Mouse (Mus musculus) hindlimb bud, embryonic 11.5 days (tissue): Measurements from ENCODE around the gene Fxn.

Experiments used
- DNase-seq: peaks from one replicate; pipeline ENCODE4 v3.0.0-alpha.2; 2012; ENCODE audit warnings: low read depth, low spot score; ENCODE audit errors: extremely low spot score

Gene Fxn

DNA sequence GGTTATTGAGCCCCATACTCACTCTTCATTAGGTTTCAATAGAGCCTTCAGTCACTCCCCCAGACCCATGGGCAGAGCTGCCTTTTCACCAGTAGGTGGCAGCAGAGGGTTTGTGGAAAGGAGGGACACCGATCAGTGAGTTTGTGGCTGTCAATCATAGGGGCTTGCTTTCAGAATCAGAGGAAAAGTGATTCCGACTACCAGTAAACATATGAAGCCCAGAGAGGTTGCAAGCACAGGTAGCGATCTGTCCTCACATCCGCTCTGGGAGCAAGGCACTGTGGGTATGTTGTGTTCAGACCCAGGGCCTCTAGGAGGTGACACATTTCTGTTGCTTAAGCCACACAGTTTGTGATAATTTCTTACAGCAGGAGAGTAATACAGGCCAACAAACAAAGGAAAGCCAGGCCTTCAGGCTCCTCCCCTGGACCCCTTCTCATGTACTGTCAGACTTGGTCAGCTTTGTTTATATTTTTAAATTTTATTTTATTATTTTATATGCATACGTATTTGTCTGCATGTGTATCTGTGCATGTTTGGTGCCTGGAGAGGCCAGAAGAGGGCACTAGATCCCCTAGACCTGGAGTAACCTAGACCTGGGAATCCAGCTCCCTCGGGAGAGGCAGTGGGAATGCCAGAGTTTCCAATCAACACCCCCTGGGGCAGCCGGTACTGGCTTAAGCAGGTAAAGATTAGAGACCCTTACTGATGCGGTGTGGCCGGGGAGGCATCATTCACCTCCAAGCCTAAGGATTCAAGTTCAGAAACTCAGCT lies 20.8 kb upstream of the Fxn start:
- DNase-seq = peak; percentile 80

DNA sequence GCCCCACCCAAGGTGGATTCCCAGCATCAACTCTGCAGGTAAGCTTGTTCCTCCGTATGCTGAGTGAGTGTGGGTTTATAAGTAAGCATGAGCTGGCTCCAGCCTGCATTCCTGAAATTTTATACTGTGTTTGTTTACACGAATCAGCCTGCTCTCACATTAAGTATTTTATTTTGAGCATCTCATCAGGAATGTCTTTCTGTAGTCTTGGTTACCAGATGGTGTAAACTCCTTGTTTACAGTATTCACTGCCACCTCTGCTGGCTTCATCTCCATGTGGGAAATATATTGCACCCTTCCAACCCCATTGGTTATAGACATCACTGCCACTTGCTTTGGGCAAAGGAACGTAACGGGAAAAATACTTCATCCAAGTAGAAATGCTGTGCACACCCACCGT lies 13.1 kb upstream of the Fxn start:
- DNase-seq = no peak

- no peak for DNase-seq
Observed at GRCm38 (mm10) chr19:24284187-24284586, 3.8 kb upstream of the Fxn start.

DNA sequence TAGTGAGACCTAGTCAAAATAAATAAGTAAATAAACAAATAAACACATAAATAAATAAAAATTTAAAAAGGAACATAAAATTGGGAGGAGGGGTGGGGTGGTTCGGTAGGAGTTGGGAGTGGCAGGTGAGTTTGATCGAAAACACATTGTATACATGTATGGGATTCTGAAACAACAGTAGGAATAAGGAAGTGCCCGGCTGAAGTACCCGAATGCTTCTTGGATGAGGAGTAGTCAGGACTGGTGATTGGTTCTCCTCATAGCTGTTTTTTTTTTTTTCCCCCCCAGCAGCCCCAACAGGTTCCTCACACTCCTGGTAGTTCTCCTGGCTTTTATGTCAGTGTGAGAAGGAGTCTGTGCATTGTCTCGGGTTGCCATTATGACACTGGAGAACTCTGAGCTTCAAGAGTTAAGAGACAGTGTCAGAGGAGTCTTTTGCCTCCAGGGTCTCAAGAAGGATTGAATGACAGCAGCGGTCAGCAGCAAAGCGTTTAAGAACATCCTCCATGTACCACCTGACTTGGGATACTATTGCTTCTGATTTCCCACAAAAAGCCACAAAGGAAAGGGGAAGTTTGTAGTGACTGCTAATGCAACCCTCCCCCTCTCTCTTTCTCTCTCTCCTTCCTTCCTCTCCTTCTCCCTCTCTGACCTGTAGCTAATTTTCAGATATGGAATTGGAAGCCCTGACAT lies 1.0 kb upstream of the Fxn start:
- no peak for DNase-seq

DNA sequence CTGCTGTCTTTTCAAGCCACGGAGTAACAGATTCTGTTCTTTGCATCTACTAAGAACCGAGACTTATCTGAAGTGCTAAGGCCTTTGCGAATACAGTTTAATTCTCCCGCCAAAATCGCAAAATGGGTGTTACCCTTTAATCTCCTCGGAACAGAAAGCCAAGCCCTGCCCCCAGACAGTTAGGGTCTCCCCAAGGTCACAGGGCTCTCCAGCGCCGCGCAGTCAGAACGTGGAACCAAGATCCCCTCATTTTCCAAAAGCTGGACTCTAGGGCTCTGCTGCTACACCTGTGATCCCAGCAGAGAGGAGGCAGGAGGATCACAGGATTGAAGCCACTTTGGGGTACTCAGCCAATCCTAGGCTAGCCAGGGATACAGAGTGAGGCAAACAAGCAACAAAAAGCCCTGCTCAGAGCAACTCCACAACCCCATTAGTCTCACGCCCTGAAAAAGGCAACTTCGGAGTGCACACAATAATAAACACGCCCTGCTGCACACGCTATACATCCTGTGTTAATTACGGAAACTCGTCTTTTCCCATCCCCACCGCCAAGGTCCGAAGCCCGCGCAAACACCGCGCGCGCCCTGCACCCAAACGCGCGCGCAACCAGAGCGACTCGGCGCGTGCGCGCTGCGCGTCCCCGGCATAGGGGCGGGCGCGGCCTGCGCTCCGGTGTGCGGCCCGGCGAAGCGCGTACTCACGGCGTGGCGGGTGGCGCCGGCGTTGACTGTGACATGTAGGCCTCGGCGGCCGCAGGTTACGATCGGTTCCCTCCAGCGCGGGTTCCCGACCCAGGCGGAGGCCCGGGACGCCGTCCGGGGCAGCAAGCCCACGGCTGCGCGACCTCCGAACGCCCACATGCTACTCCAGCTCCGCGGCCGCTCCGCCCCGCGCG lies 452 bp downstream of the Fxn start:
- no peak for DNase-seq

GRCm38 (mm10) chr19:24278859-24279258 lies 1.5 kb downstream of the Fxn start:
- DNase-seq = no peak

DNA sequence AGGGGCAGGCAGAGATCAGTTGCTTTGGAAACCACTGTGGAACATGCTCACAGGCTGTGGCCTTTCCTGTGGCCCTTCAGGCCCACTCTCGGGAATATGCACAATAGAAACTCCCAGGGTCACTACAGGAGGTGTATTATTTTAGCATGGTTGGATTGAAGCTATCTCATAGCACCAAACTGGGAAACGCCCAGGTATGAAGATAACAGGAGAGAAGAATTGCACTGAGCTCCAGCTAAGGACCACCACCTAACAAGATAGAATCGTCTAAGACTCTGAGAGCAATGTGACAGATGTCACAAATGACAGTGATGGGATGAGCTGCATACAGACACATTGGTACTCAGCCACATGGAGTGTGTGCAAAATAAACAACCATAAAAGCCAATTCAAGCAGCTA lies 6.1 kb downstream of the Fxn start:
- no peak for DNase-seq

GRCm38 (mm10) chr19:24271746-24272426 lies 8.5 kb downstream of the Fxn start:
- peak; percentile 73 for DNase-seq

DNA sequence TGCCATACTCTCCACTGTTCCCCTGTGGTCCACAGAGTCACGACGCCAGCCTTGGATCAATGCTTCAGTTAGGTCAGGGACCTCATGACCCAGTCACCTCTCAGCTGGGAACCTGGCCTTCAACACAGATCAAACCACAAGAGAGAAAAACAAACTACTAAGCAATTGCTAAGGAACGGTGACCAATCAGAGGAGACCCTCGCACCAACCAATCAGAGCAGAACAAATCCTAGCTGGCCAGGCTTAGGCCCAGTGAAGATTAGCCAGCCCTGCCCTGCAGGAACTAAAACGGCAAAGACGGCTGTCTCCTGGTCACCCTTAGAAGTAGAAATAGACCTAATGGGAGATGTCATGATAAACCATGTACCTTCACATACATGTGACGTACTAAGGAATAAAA lies 9.1 kb downstream of the Fxn start:
- DNase-seq = no peak

- DNase-seq = no peak
Observed at GRCm38 (mm10) chr19:24268531-24268930, 11.9 kb downstream of the Fxn start.

DNA sequence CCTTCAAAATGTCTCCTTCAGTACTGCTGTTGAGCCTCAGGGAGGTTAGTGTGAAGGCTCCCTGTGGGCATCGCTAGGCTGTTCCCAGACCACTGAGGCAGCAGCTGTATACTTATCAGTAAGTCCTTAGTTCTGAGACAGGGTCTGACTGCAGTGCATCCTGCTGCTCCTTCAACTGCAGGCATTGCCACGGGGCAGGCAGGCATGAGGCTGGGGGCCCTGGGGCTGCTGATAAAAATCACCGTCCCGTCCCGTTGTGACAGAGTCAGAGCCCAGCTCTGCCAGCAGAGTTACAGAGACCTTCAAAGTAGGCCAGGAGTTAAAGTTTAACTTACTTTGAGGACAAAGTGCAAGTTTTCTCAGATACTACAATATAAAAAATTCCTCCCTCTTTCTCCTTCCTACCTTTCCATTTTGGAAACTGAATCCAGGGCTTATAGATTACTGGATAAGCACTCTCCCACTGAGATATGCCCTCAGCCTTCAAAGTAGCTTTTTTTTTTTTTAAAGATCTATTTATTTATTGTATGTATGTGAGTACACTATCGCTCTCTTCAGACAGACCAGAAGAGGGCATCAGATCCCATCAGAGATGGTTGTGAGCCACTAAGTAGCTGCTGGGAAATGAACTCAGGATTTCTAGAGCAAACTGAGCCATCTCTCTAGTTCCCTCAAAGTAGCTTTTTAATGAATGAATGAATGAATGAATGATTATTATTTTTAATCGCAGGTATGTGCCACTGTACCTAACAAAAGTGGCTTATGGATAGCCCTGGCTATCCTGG lies 14.2 kb downstream of the Fxn start:
- DNase-seq = no peak

DNA sequence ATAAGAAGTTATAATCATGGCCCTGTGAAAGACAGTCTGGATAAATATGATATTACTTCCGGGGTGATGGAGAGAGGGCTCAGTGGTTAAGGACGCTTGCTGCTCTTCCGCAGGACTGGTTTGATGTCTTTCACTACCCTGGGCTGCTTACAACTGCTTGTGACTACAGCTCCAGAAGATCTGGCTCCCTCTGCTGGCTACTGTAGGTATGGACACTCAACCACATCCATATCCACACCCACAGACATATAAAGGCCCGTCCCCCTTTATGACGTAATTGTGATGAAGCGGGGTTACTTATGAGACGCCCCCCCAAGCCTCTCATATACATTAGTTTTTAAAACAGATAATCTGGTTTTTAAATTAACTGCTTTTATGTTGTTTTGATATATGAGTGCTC lies 15.4 kb downstream of the Fxn start:
- peak; percentile 74 for DNase-seq

DNA sequence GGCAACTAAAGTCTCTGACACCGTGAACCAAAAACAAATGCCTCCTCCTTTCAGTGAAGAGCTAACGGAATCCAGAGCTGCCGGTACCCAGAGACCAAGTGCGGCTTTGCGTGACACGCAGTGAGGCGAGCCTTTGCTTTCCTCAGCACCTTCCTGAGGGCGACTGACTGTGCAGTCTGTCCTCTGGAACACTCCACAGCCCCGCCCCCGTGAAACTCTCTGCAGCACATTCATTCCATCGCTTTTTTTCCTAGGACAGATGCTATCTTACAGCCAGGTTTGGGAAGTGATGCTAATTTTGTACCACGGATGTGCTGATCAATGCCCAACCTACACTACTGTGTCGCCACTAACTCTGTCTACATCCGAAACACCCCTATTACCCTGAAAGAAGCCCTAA lies 17.7 kb downstream of the Fxn start:
- no peak for DNase-seq

GRCm38 (mm10) chr19:24259390-24260351 lies 20.7 kb downstream of the Fxn start:
- no peak for DNase-seq

- DNase-seq = no peak
Observed at GRCm38 (mm10) chr19:24258368-24258767, 22.0 kb downstream of the Fxn start.

DNA sequence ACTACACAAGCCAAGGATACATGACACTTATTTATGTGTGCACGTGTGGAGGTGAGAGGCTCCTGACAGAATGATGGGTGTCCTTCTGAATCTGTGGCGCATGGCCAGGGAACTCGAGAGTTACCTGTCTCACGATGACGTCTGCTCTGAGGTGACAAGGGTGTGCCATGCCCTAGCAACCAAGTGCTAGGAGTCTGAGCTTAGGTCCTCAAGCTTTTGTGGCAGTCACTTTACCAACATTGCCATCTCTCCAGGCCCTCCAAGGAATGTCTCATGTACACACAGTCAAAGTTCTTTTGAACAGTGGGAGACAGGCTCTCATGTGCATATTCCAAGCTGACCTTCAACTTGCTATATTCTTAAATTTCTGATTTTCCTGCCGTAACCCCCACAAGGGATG lies 22.4 kb downstream of the Fxn start:
- no peak for DNase-seq

DNA sequence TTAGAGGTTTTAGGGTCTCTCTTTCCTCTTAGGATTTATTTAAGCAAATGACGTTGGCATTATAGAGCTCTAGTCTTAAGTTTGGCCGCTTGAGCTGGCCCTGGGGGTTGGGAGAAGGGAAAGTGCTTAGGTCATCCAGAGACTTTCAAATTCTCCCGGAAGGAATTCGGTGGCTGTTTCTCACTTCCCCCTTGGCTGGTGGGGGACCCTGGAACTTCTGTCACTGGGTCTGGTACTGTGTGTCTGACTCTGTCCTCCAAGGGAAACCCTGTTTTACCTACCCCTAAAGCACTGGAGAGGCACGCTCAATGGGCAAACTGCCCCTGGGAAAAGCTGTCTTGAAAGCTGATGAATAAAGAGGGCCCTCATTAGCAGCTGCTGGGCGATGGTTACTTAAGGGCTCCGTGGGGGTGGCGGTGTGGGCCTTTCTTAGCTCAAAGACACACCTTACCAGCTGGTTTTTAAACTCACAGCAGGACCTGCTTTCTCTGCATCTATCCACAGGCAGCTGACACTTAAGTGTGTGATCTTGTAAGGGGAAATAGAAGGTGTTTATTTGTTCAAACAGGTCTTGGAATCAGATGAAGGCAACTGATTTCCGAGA lies 26.6 kb downstream of the Fxn start:
- no peak for DNase-seq

DNA sequence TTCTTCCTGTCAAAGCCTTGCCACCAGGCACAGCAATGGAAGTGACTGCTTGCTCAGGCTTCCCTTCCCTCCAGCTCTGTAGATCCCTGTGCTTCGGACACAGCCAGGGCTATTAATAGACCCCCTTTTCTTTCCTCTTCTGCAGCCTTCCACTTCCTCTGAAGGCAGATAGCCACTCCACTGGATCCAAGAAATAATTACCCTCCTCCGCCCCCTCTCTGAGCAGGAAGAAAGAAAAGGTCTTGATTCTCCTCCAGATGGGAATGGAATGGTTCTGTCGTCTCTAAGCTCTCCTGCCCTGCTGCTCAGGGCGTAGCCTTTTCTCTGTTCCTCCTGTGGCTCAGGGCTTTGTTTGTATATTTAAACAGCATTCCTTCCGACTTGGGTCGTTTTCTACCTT lies 28.5 kb downstream of the Fxn start:
- no peak for DNase-seq

- no peak for DNase-seq
Observed at GRCm38 (mm10) chr19:24243340-24243739, 37.1 kb downstream of the Fxn start.
